Mouse (Mus musculus) liver, adult (tissue): ENCODE results near the gene Lyrm7.

Experiments
- GATA4 ChIP-seq: IDR thresholded peaks from 2 replicates; pipeline ENCODE4 v1.6.1; 2014; ENCODE audit warnings: mild to moderate bottlenecking, low read length; ENCODE audit not compliant: insufficient replicate concordance

Lyrm7 gene

DNA sequence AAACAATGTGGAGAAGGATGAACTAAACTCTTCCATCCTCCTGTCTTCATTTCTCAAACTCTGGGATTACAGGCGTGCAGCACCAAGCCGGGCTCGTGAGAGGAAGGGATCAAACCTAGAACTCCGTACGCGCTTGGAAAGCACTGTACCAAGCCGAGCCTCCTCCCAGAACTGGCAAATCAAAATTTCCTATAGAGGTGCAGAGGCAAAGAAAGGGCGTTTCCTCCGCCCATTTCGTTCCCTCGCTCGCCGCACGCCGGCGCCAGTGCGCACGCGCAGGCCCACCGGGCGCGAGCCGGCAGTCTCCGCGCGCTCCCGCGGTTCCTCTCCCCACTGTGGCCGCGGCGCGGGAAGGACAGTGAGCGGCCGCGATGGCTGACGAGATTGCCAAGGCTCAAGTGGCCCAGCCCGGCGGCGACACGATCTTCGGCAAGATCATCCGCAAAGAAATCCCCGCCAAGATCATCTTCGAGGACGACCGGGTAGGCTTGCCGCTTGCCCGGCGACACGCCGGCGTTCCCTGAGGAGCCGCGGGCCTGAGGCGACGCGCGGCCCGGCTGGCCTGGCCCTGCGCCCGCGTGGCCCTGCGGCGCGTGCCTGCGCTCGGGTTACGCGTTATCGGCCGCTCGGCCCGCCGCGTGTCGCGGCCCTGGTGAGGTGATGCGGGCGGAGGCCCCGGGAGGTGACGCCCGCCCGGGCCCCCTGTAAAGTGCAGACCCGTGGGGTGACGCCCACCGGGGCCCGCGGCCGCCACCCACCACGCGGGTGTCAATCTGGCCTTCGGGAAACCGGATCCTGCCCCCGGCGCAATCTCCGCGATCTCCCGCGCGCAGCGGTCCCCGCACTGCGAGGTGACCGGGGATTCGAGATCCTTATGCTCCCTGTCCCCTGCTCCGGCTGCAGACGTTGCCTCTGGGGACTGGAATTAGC, 5.7 kb upstream of the Lyrm7 start, which contains the start of gene Hint1:
Hint1 (plus strand) TSS at position 265 of the 930 bp plus-strand sequence.
- TF ChIP-seq GATA4 = peak; percentile 96; the same call in 1 of the 2 replicates

GRCm38 (mm10) chr11:54865330-54866085, 4.8 kb upstream of the Lyrm7 start:
- TF ChIP-seq GATA4 = no peak

GRCm38 (mm10) chr11:54862621-54863520, 2.2 kb upstream of the Lyrm7 start:
- TF ChIP-seq GATA4 = no peak

GRCm38 (mm10) chr11:54861471-54862420, 1.0 kb upstream of the Lyrm7 start:
- TF ChIP-seq GATA4 = no peak

- no peak for TF ChIP-seq GATA4
These were observed 1.2 kb downstream of the Lyrm7 start for GRCm38 (mm10) chr11:54859322-54860165.

DNA sequence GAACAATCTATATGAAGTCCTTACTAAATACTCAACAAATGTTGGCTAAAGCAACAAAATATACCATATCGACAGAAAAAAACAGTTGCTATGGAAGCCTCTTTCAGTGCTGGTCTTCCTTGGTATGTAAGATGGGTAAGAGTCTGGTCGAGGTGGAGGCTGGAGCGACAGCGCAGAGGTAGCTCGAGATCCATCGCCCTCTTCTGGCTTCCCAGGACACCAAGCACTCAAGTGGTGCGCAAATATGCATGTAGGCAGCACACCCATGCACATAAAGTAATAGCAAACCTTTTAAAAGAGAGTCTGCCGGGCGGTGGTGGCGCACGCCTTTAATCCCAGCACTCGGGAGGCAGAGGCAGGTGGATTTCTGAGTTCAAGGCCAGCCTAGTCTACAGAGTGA, 9.1 kb downstream of the Lyrm7 start:
- TF ChIP-seq GATA4 = no peak

DNA sequence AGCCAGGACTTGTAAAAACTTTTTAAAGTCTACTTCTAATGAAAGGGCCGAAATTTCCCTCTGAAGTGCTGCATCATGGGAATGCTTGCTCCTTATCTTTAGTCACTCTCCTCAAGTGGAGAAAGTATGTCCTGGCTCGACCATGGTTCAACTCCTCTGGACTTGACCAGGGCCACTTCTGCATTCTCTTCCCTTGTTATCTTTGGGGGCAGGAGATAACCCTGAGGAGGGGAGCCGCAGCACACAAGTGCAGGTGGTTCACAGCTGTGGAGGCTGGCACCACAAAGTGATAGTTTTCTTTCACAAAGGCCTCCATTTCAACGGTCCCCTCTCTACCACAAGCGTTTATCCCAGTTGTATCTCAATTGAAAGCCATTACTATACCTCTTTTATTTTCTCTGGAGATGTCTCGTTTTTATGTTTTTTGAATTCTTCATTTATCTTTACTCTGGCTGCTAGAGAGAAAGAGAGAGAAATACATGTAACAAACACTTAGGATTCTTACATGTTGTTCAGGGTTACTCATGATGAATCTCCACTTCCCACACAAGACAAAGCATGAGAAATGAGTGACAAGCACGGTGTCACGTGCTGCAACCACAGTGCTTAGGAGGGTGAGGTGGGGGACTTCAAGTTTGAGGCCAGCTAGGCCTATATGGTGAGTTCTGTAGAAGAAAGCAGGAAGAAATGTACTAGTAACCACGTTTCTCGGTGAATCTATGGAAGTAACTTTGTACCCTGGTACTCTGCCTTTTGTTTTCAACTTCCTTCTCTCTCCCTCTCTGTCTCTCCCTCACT, 10.6 kb downstream of the Lyrm7 start:
- no peak for TF ChIP-seq GATA4

- TF ChIP-seq GATA4 = no peak
These were observed 15.0 kb downstream of the Lyrm7 start for GRCm38 (mm10) chr11:54845470-54846442.

DNA sequence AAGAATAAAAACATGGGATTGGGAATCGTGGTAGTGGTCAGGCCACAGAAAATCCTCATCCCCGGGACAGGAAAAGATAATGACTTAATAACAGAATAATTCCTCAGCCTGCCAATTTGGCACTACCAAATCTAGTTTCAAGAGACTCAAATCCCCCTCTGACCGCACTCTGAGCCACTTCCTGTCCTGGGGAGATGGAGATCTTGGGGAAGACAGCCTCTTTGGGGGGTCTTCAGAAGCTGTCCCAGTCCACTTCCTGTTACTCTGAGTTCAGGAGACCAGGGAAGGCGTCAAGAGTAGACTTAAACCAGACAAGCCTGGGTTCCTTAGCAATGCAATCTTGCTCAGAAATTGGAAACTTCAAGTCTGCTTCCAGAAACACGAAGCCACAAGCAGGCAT, 15.8 kb downstream of the Lyrm7 start:
- no peak for TF ChIP-seq GATA4

DNA sequence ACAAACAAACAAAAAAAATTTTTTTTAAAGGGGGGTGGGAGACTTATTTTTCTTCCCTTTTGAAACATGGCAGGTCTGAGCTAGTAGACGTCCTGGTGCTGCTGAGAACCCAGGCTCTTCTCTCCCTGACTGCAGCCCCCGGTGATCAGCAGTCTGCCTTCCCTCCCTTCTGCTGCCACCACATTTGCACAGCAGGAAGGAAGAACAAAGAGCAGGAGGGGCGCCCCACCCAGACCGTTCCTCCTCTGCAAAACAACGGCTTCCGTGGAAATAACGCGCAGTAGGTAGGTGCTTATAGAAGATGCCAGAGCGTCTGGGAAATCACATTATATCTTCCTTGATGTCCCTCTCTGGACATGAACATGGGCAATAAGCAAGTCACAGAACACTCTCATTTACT, 16.3 kb downstream of the Lyrm7 start:
- TF ChIP-seq GATA4 = no peak

GRCm38 (mm10) chr11:54840891-54841290, 19.8 kb downstream of the Lyrm7 start:
- no peak for TF ChIP-seq GATA4
